Mouse (Mus musculus) testis, adult 2 months (tissue): ENCODE results near the gene Kif2a. TPM values are rescaled to one million over a fixed set of nuclear protein-coding genes. Genes with fewer than 3 reads are reported as not detected.

Experiments used
- H3K27ac ChIP-seq: fragments of 200-500 bp; 2 replicates; pipeline ENCODE4 v1.5.1; 2012; ENCODE audit warnings: low read depth, low read length; ENCODE audit not compliant: control insufficient read depth, insufficient read depth
- H3K27me3 ChIP-seq: fragments of 200-500 bp; 2 replicates; pipeline ENCODE4 v1.6.1; 2012; ENCODE audit warnings: mild to moderate bottlenecking, low read length, moderate library complexity; ENCODE audit not compliant: control insufficient read depth, insufficient read depth
- H3K36me3 ChIP-seq: fragments of 200-500 bp; 2 replicates; pipeline ENCODE4 v1.6.1; 2012; ENCODE audit warnings: mild to moderate bottlenecking, low read length; ENCODE audit not compliant: control insufficient read depth, insufficient read depth
- H3K4me1 ChIP-seq: fragments of 200-500 bp; 2 replicates; pipeline ENCODE4 v1.6.1; 2012; ENCODE audit warnings: low read length; ENCODE audit not compliant: control insufficient read depth, insufficient read depth
- H3K4me3 ChIP-seq: fragments of 200-500 bp; 2 replicates; pipeline ENCODE4 v1.5.1; 2012; ENCODE audit warnings: low read depth, mild to moderate bottlenecking, low read length, moderate library complexity, mixed read lengths; ENCODE audit not compliant: control insufficient read depth
- CTCF ChIP-seq: fragments of 200-500 bp; IDR thresholded peaks from 2 replicates; pipeline ENCODE4 v1.5.1; 2012; ENCODE audit warnings: low read depth, mild to moderate bottlenecking, inconsistent platforms, low read length, moderate library complexity; ENCODE audit not compliant: control insufficient read depth, insufficient read depth, insufficient replicate concordance
- POLR2A ChIP-seq: fragments of 200-500 bp; IDR thresholded peaks from 2 replicates; pipeline ENCODE4 v1.6.1; 2012; ENCODE audit warnings: low read depth, mild to moderate bottlenecking, inconsistent platforms, low read length, moderate library complexity; ENCODE audit not compliant: control insufficient read depth
- polyA plus RNA-seq: library from polyadenylated mRNA; depleted of rRNA; stranded (reverse); fragments of >200 nt; gene quantifications from 2 replicates; pipeline ENCODE4 v1.2.3, GENCODE M21; 2012

Gene Kif2a
- polyA plus RNA-seq, 1 experiment, result 54.9 TPM

DNA sequence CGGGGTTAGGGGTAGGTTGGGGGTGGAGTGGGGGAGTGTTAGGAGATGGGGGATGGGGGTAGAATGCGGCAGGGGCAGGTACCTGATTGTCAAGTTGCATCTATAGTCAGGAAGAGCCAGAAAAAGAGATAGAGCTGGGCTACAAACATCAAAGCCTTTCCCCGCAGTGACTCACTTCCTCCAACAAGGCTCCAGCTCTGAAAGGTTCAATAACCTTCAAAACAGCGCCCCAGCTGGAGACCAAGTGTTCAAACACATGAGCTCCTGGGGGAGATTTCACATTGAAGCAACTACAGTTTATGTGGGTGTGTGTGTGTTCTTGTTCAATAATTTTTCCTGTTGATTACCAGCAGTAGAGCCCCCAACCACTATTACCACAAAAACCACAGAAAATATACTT, 34.4 kb upstream of the Kif2a start:
- no peak overlapping the region for H3K27ac ChIP-seq
- no peaks in the 10 kb centered on the region for H3K27me3 ChIP-seq
- no peaks in the 10 kb centered on the region for H3K36me3 ChIP-seq
- no peak overlapping the region for H3K4me3 ChIP-seq
- no peaks in the 10 kb centered on the region for H3K4me1 ChIP-seq
- TF ChIP-seq CTCF (no peak), POLR2A (no peak)

DNA sequence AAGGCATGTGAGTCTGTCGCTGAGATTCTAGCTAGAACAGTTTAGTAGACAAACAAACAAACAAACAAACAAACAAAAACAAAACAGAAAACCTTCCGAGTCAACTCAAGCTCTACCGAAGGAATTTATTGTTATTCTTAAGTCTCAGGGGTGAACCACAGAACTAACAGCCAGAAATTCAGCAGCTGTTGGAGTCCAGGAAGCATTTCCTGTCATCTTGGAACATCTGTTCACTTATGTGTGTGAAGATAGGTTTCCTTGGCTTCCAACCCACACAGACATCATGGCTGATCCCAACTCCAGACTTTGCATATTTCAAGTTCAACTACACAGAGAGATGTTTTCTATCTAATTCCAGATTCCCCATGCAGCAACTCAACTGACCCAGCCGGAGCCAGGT, 32.6 kb upstream of the Kif2a start:
- Histone ChIP-seq H3K4me1 (no peaks in the 10 kb centered on the region), H3K27me3 (no peaks in the 10 kb centered on the region), H3K36me3 (no peaks in the 10 kb centered on the region), H3K27ac (no peak overlapping the region), H3K4me3 (no peak overlapping the region)
- no peak for TF ChIP-seq CTCF
- TF ChIP-seq POLR2A, result no peak

DNA sequence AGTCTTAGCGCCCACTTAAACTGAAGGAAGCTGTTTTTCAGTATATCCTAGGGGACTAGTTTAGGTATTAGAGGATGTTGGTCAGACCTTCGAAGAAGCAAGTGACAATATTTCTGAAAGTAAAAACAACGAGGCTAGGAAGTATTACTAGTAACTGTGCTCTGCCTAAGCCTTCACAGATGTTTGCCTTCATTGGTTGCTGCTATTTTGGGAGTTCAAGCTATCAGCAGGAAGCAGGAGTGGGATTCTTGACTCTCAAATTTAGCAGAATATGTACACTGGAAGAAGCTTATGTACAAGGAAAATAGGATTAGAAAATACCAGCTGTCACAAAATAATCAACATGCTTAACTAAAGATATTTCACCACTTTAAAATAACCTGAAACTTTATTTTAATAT, 29.4 kb upstream of the Kif2a start:
- no peak overlapping the region for H3K4me3 ChIP-seq
- no peaks in the 10 kb centered on the region for H3K36me3 ChIP-seq
- TF ChIP-seq POLR2A (no peak), CTCF (no peak)

DNA sequence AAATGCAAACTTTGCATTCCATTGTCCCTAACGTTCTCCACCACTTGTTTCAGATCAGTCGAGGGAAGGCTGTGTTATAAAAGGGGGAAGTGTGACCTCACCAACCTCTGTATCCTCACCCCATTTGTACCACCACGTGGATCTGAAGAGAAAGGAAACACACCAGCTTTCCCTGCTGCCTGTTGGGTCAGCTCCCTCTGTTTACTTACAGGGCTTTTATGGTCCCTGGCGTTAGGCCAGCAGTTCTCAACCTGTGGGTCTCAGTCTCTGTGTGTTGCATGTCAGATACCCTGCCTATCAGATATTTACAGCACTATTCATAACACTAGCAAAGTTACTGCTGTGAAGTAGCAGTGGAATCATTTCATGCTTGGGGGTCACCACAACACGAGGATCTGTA, 22.3 kb upstream of the Kif2a start:
- Histone ChIP-seq H3K4me3 (no peak overlapping the region), H3K27ac (no peak overlapping the region), H3K4me1 (no peaks in the 10 kb centered on the region), H3K36me3 (no peaks in the 10 kb centered on the region), H3K27me3 (no peaks in the 10 kb centered on the region)
- no peak for TF ChIP-seq CTCF
- no peak for TF ChIP-seq POLR2A

More for the DNA sequence above, 29.4 kb upstream of the Kif2a start:
- H3K27me3 ChIP-seq, result no peaks in the 10 kb centered on the region
- H3K4me1 ChIP-seq, result no peaks in the 10 kb centered on the region
- H3K27ac ChIP-seq, result no peak overlapping the region

DNA sequence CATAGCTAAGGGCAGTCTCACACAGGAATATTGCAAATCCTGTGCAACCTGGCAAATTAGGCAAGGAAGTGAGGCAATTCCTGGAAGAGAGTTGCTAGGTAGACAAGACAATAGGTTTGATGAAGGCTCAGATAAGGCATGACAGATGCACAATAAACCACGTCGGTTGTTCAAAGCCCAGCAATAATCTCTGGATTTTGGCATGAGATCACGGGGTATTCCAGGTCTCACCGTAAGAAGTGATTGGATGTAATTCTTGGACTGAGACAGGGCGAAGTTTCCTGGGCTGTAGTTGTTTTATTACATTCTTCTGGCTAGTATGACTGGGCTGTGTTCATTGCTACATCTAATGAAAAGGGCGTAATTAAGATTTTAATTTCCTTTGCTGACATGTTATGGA, 20.6 kb upstream of the Kif2a start:
- no peaks in the 10 kb centered on the region for H3K36me3 ChIP-seq
- H3K27me3 ChIP-seq, result no peaks in the 10 kb centered on the region
- no peak for TF ChIP-seq CTCF
- no peak for TF ChIP-seq POLR2A
- H3K4me3 ChIP-seq, result no peak overlapping the region
- no peak overlapping the region for H3K27ac ChIP-seq
- no peaks in the 10 kb centered on the region for H3K4me1 ChIP-seq

DNA sequence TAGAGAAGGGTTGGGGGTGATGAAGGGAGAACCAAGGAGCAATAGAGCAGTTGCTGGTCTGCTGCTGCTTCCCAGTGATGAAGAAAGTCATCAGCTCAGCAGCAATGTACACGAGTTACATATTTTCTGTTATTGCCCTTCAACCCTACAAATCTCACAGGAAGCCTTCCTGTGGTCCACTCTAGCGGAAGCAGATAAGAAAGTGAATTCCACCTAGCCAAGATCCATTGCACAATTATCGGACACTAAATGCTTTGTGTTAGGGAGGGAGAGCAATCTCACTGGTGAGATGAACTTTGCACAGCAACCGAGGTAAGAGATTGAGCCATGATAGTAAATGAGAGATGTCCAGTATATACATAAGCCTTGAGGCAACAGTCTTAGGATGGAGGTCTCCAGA, 17.6 kb upstream of the Kif2a start:
- Histone ChIP-seq H3K27me3 (no peaks in the 10 kb centered on the region), H3K4me1 (no peaks in the 10 kb centered on the region), H3K36me3 (no peaks in the 10 kb centered on the region), H3K27ac (no peak overlapping the region), H3K4me3 (no peak overlapping the region)
- TF ChIP-seq CTCF (no peak), POLR2A (no peak)

DNA sequence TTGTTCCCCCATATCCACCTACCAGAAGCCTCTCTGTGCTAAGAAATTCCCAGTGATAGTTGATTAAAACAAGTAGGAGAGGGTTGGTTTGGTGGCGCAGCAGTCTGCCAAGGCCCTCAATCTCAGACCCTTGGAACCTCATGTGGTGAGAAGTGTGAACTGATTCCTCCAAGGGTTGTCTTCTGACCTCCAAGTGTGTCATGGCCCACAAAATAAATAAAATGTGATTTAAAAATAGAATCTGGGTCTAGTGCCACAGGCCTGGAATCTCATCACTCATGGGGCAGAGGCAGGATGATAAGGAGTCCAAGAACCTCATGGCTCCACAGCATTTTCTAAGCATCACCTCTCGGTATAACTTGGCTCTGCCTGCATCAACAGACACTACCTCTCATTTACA, 16.4 kb upstream of the Kif2a start:
- TF ChIP-seq CTCF, result no peak
- no peak for TF ChIP-seq POLR2A
- H3K27ac ChIP-seq, result no peak overlapping the region

DNA sequence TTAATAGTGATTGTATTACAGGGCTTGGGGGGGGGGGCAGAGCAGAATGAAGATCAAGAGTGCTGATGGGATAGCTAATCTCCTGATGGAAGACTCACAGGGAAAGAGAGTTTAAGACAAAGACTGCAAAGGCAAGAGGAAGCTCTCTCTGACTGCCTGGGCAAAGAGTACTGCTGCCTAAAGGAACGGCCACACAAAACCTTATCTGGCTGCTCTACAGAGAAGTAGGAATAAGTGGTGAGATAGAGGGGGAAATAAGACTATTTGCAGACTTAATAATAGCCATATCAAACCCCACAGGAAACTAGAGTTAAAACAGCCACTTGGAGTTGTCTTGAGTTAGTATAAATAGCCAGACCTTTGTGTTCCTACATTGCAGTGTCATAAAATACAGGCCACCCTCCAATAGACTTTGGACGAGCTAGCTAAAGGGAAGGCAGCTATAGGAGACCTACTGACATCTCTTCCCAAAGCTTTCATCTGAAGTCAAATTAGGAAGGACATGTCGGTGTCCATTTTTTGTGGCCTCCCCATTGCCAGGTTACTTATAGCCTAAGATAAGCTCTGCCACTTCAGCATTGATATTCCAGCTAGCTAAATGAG, 13.7 kb upstream of the Kif2a start:
- no peak for TF ChIP-seq POLR2A
- TF ChIP-seq CTCF, result no peak
- H3K27ac ChIP-seq, result no peak overlapping the region
- no peaks in the 10 kb centered on the region for H3K27me3 ChIP-seq

More for the DNA sequence above, 16.4 kb upstream of the Kif2a start:
- Histone ChIP-seq H3K36me3 (no peaks in the 10 kb centered on the region), H3K4me1 (no peaks in the 10 kb centered on the region), H3K27me3 (no peaks in the 10 kb centered on the region), H3K4me3 (no peak overlapping the region)

More for the DNA sequence above, 13.7 kb upstream of the Kif2a start:
- Histone ChIP-seq H3K4me3 (no peak overlapping the region), H3K4me1 (no peaks in the 10 kb centered on the region), H3K36me3 (no peaks in the 10 kb centered on the region)
